Mouse (Mus musculus): ENCODE results near the gene Gldc.
"Not testable (repeated sequence)": the region's sequence is repeated elsewhere in the genome, so short reads cannot be mapped to it uniquely, and the experiment has no call there.

The Gldc gene

GRCm38 (mm10) chr19:30174919-30175571 lies at the start of gene Gldc:
TSS of gene Gldc (minus strand) at chr19:30175429.
- peak; percentile 64 for DNase-seq

GRCm38 (mm10) chr19:30222593-30222992 lies 47.4 kb upstream of the Gldc start:
- not testable (repeated sequence) for DNase-seq

GRCm38 (mm10) chr19:30217335-30217734 lies 42.1 kb upstream of the Gldc start:
- DNase-seq = peak; percentile 59

- DNase-seq = no peak
Measured at GRCm38 (mm10) chr19:30216186-30216585, 41.0 kb upstream of the Gldc start.

- DNase-seq = not testable (repeated sequence)
Measured at GRCm38 (mm10) chr19:30215736-30216135, 40.5 kb upstream of the Gldc start.

GRCm38 (mm10) chr19:30214026-30214425 lies 38.8 kb upstream of the Gldc start:
- DNase-seq = no peak

- DNase-seq = not testable (repeated sequence)
Measured at GRCm38 (mm10) chr19:30209006-30209405, 33.8 kb upstream of the Gldc start.

- no peak for DNase-seq
Measured at GRCm38 (mm10) chr19:30206981-30207380, 31.8 kb upstream of the Gldc start.

GRCm38 (mm10) chr19:30205874-30206273 lies 30.6 kb upstream of the Gldc start:
- DNase-seq = no peak

- peak; percentile 44 for DNase-seq
Measured at GRCm38 (mm10) chr19:30205159-30205816, 30.1 kb upstream of the Gldc start.

GRCm38 (mm10) chr19:30202177-30202576 lies 26.9 kb upstream of the Gldc start:
- no peak for DNase-seq

GRCm38 (mm10) chr19:30194999-30195398 lies 19.8 kb upstream of the Gldc start:
- DNase-seq = peak; percentile 40

- no peak for DNase-seq
Measured at GRCm38 (mm10) chr19:30187232-30187631, 12.0 kb upstream of the Gldc start.

- DNase-seq = no peak
Measured at GRCm38 (mm10) chr19:30185536-30185935, 10.3 kb upstream of the Gldc start.

- no peak for DNase-seq
Measured at GRCm38 (mm10) chr19:30179979-30180378, 4.8 kb upstream of the Gldc start.

- DNase-seq = no peak
Measured at GRCm38 (mm10) chr19:30174074-30174670, 1.1 kb downstream of the Gldc start.

- no peak for DNase-seq
Measured at GRCm38 (mm10) chr19:30171346-30172055, 3.7 kb downstream of the Gldc start.

- DNase-seq = no peak
Measured at GRCm38 (mm10) chr19:30170319-30170718, 4.9 kb downstream of the Gldc start.

GRCm38 (mm10) chr19:30166801-30167505 lies 8.3 kb downstream of the Gldc start:
- no peak for DNase-seq

- no peak for DNase-seq
Measured at GRCm38 (mm10) chr19:30164228-30164627, 11.0 kb downstream of the Gldc start.

- no peak for DNase-seq
Measured at GRCm38 (mm10) chr19:30162808-30163207, 12.4 kb downstream of the Gldc start.

GRCm38 (mm10) chr19:30160021-30160420 lies 15.2 kb downstream of the Gldc start:
- DNase-seq = no peak

GRCm38 (mm10) chr19:30158189-30158588 lies 17.0 kb downstream of the Gldc start:
- DNase-seq = no peak
